Mouse (Mus musculus): Measurements from ENCODE around the gene Pitpnm2. TPM values are rescaled to one million over a fixed set of nuclear protein-coding genes. Genes with fewer than 3 reads are reported as not detected.
"Not testable (repeated sequence)": the region's sequence is repeated elsewhere in the genome, so short reads cannot be mapped to it uniquely, and the experiment has no call there.

Gene Pitpnm2
- polyA plus RNA-seq, 1 experiment from 2014 or later: 9.8 TPM

- H3K4me1 ChIP-seq (ENCODE audit: insufficient read depth): peaks cover 23% of the 10 kb centered on the region
- H3K9ac ChIP-seq: no peak overlapping the region
These were observed 27.9 kb downstream of the Pitpnm2 start for GRCm38 (mm10) chr5:124221736-124222040.

GRCm38 (mm10) chr5:124221037-124221735, 28.4 kb downstream of the Pitpnm2 start:
- no peak overlapping the region for H3K27ac ChIP-seq (ENCODE audit: low read depth)
- H3K36me3 ChIP-seq (ENCODE audit: insufficient read depth): 0 out of 2 replicates have a peak, but pooled peaks cover 2% of the 10 kb centered on the region
- no peak overlapping the region for H3K4me3 ChIP-seq (ENCODE audit: low read depth, low read length)
- H3K9ac ChIP-seq: no peak overlapping the region
- no peaks in the 10 kb centered on the region for H3K27me3 ChIP-seq (ENCODE audit: insufficient read depth, low read length)
- DNase-seq (peak; percentile 62), ATAC-seq (ENCODE audit: insufficient read depth) (peak; percentile 19; the same call in 1 of the 2 replicates)
- no peaks in the 10 kb centered on the region for H3K9me3 ChIP-seq (ENCODE audit: low read depth, low read length)
- H3K4me1 ChIP-seq (ENCODE audit: insufficient read depth): peaks cover 23% of the 10 kb centered on the region
- no peak for TF ChIP-seq CTCF (IDR thresholded peaks at IDR 0.05; ENCODE audit: low read depth)
- 40% methylated on average over 7 of the region's 7 CpGs for WGBS
- no peak overlapping the region for H3K4me2 ChIP-seq

More at GRCm38 (mm10) chr5:124221736-124222040, 27.9 kb downstream of the Pitpnm2 start:
- H3K9me3 ChIP-seq (ENCODE audit: low read depth, low read length): no peaks in the 10 kb centered on the region
- 74% methylated on average over 7 of the region's 7 CpGs for whole genome bisulfite sequencing
- TF ChIP-seq CTCF (IDR thresholded peaks at IDR 0.05; ENCODE audit: low read depth): no peak
- H3K27me3 ChIP-seq (ENCODE audit: insufficient read depth, low read length): no peaks in the 10 kb centered on the region
- ATAC-seq (ENCODE audit: insufficient read depth) (no peak), DNase-seq (no peak)
- H3K27ac ChIP-seq (ENCODE audit: low read depth): no peak overlapping the region
- 0 out of 2 replicates have a peak, but pooled peaks cover 2% of the 10 kb centered on the region for H3K36me3 ChIP-seq (ENCODE audit: insufficient read depth)
- H3K4me3 ChIP-seq (ENCODE audit: low read depth, low read length): no peak overlapping the region
- no peak overlapping the region for H3K4me2 ChIP-seq

DNA sequence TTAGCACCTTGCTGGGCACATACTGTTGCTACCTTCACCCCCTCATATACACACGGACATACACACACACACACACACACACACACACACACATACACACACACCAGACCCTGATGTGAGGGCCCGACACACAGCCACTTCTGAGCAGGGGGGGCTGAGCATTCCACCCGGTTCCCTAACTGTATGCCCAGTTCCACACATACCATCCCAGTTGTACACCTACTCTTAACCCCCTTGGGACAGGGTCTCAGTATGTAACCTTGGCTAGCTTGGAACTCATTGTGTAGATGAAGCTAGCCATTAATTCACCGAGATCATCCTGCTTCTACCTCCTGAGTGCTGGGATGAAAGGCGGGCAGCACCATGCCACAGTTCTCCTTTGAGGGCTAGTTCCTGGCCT, 29.0 kb downstream of the Pitpnm2 start:
- Histone ChIP-seq H3K4me1 (ENCODE audit: insufficient read depth) (peaks cover 23% of the 10 kb centered on the region), H3K36me3 (ENCODE audit: insufficient read depth) (0 out of 2 replicates have a peak, but pooled peaks cover 2% of the 10 kb centered on the region), H3K27ac (ENCODE audit: low read depth) (no peak overlapping the region), H3K27me3 (ENCODE audit: insufficient read depth, low read length) (no peaks in the 10 kb centered on the region), H3K4me2 (no peak overlapping the region), H3K9ac (no peak overlapping the region), H3K4me3 (ENCODE audit: low read depth, low read length) (no peak overlapping the region), H3K9me3 (ENCODE audit: low read depth, low read length) (no peaks in the 10 kb centered on the region)
- no peak for TF ChIP-seq CTCF (IDR thresholded peaks at IDR 0.05; ENCODE audit: low read depth)
- DNase-seq (no peak), ATAC-seq (ENCODE audit: insufficient read depth) (no peak)
- 84% methylated on average over 5 of the region's 5 CpGs for WGBS

GRCm38 (mm10) chr5:124219431-124219830, 30.1 kb downstream of the Pitpnm2 start:
- no peak overlapping the region for H3K4me3 ChIP-seq (ENCODE audit: low read depth, low read length)
- no peak for TF ChIP-seq CTCF (IDR thresholded peaks at IDR 0.05; ENCODE audit: low read depth)
- H3K9me3 ChIP-seq (ENCODE audit: low read depth, low read length): no peaks in the 10 kb centered on the region
- no peaks in the 10 kb centered on the region for H3K27me3 ChIP-seq (ENCODE audit: insufficient read depth, low read length)
- H3K9ac ChIP-seq: no peak overlapping the region
- DNase-seq (no peak), ATAC-seq (ENCODE audit: insufficient read depth) (no peak)
- 0 out of 2 replicates have a peak, but pooled peaks cover 2% of the 10 kb centered on the region for H3K36me3 ChIP-seq (ENCODE audit: insufficient read depth)
- 81% methylated on average over 10 of the region's 10 CpGs for WGBS
- no peak overlapping the region for H3K27ac ChIP-seq (ENCODE audit: low read depth)
- H3K4me2 ChIP-seq: no peak overlapping the region
- H3K4me1 ChIP-seq (ENCODE audit: insufficient read depth): peaks cover 20% of the 10 kb centered on the region

GRCm38 (mm10) chr5:124218986-124219385, 30.6 kb downstream of the Pitpnm2 start:
- Histone ChIP-seq H3K9me3 (ENCODE audit: low read depth, low read length) (no peaks in the 10 kb centered on the region), H3K36me3 (ENCODE audit: insufficient read depth) (0 out of 2 replicates have a peak, but pooled peaks cover 2% of the 10 kb centered on the region), H3K27me3 (ENCODE audit: insufficient read depth, low read length) (no peaks in the 10 kb centered on the region), H3K4me2 (no peak overlapping the region), H3K4me1 (ENCODE audit: insufficient read depth) (peaks cover 19% of the 10 kb centered on the region), H3K27ac (ENCODE audit: low read depth) (no peak overlapping the region), H3K9ac (no peak overlapping the region), H3K4me3 (ENCODE audit: low read depth, low read length) (no peak overlapping the region)
- no peak for TF ChIP-seq CTCF (IDR thresholded peaks at IDR 0.05; ENCODE audit: low read depth)
- ATAC-seq (ENCODE audit: insufficient read depth) (no peak), DNase-seq (peak; percentile 45)
- WGBS: 26% methylated on average over 7 of the region's 7 CpGs

- WGBS: 59% methylated on average over 8 of the region's 8 CpGs
- Histone ChIP-seq H3K36me3 (ENCODE audit: insufficient read depth) (0 out of 2 replicates have a peak, but pooled peaks cover 2% of the 10 kb centered on the region), H3K27me3 (ENCODE audit: insufficient read depth, low read length) (no peaks in the 10 kb centered on the region), H3K9me3 (ENCODE audit: low read depth, low read length) (no peaks in the 10 kb centered on the region), H3K4me1 (ENCODE audit: insufficient read depth) (peaks cover 16% of the 10 kb centered on the region), H3K4me3 (ENCODE audit: low read depth, low read length) (no peak overlapping the region), H3K9ac (no peak overlapping the region), H3K4me2 (no peak overlapping the region), H3K27ac (ENCODE audit: low read depth) (no peak overlapping the region)
- ATAC-seq (ENCODE audit: insufficient read depth) (no peak), DNase-seq (no peak)
- no peak for TF ChIP-seq CTCF (IDR thresholded peaks at IDR 0.05; ENCODE audit: low read depth)
These were observed 31.9 kb downstream of the Pitpnm2 start for GRCm38 (mm10) chr5:124217566-124218249.

- not testable (repeated sequence) for H3K27ac ChIP-seq (ENCODE audit: low read depth); DNase-seq; H3K36me3 ChIP-seq (ENCODE audit: insufficient read depth); H3K4me3 ChIP-seq (ENCODE audit: low read depth, low read length); H3K27me3 ChIP-seq (ENCODE audit: insufficient read depth, low read length); H3K4me2 ChIP-seq; H3K9me3 ChIP-seq (ENCODE audit: low read depth, low read length); ATAC-seq (ENCODE audit: insufficient read depth); H3K9ac ChIP-seq
- WGBS: 84% methylated on average over 5 of the region's 5 CpGs
- H3K4me1 ChIP-seq (ENCODE audit: insufficient read depth): peaks cover 17% of the 10 kb centered on the region
These were observed 32.5 kb downstream of the Pitpnm2 start for GRCm38 (mm10) chr5:124217092-124217491.
